Mouse (Mus musculus) liver, embryonic 14.5 days (tissue): ENCODE data around the gene Tenm2.

ENCODE experiments used
- CTCF ChIP-seq: IDR thresholded peaks from 2 replicates; pipeline ENCODE4 v1.5.1; 2016; ENCODE audit warnings: antibody characterized with exemption, low read depth, control low read depth
- EP300 ChIP-seq: IDR thresholded peaks from 2 replicates; pipeline ENCODE4 v1.6.1; 2016; ENCODE audit warnings: antibody characterized with exemption, low read depth

GRCm38 (mm10) chr11:36228654-36229053 lies 1007.1 kb downstream of the Tenm2 start:
- TF ChIP-seq CTCF (no peak), EP300 (no peak)
